Mouse (Mus musculus): ENCODE data around the gene Nup210l.

GRCm38 (mm10) chr3:90222455-90222854 lies 118.5 kb downstream of the Nup210l start:
- TF ChIP-seq POLR2A (IDR thresholded peaks at IDR 0.05; ENCODE audit: control insufficient read depth, low read depth, low read length) (no peak), CTCF (IDR thresholded peaks at IDR 0.05; ENCODE audit: control insufficient read depth, insufficient read depth, insufficient replicate concordance, low read depth, low read length) (no peak)

Data from testis, adult 2 months (tissue).